Mouse (Mus musculus) yolk sac, embryonic 10.5 days (tissue): ENCODE results near the gene Sf3a1.

Experiments used
- DNase-seq: peaks from one replicate; pipeline ENCODE4 v3.0.0-alpha.2; 2017; ENCODE audit warnings: low spot score

Gene Sf3a1

DNA sequence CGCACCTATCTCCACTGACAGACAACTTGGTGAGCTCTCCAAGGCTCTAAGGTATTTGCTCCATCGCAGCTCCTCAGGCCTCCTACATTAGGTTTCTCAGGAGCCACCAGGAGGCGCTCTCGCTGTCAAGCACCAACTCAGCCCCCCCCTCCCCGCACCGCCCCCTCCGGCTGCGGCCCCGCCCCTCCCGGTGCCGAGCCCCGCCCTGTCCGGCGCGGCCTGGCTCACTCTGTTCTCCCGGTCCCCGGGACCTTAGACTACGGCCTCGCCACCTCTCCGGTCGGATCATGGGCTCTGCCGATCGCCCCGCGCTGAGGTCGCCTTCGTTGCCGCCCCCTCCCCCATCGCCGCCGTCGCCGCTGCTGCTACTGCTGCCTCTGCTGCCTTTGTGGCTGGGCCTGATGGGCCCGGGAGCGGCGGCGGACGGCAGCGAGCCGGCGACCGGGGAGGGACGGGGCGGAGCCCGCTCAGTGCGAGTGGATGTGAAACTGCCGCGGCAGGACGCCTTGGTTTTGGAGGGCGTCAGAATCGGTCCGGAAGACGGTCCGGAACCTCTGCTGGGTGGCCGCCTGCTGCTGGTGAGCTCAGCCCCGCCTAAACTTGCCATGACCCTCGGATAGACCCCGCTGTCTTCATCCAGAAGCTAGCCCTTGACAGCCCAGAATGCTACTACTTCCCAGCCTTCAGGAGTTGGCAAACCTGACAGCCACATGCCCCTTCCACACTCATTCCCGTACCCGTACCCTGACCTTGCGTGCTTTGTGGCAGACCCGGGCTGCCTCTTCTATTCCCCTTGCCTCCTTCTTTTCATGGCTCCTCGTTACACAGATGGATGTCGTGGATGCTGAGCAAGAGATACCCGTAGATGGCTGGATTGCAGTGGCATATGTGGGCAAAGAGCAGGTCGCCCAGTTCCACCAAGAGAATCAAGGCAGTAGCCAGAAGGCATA is 24.9 kb upstream of the Sf3a1 start, which contains the start of gene Rnf215:
Gene Rnf215, plus strand, starts transcription at position 217 of the 950 bp plus-strand sequence.
- peak; percentile 92 for DNase-seq

DNA sequence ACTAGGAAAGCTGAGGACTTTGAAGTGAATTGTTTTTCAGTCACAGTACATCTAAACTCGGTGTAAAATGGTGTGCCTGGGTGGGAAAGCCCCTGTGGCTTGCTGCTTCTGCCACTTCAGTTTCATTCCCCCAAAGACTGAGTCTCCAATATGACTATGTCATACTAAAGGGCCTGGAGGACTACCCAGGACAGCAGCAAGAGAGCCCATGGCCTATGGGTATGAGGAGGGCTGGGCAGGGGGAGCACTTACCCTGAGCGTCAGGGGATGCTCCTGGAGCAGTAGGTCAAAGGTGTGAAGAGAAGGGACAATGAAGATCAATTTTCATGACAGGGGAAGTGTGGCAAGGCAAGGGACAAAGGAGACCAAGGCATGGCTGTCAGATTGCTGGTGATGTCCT is 21.2 kb upstream of the Sf3a1 start:
- no peak for DNase-seq

DNA sequence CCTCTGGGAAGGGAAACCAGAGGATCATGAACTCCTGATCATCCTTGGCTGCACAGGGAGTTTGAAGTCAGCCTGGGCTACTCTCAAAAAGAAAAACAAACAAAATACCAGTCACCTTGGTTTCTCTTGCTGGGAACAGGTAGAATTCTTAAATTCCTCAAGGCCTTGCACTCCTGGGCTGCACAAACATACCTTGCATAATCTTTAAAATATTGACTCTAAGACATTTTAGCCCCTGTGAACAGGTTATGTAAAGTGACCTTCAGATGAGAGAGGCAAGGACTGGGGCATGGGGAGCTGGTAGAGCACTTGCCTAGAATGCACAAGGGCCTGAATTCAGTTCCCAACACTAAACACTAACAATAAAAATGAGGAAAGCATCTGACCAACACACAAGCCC is 18.6 kb upstream of the Sf3a1 start:
- no peak for DNase-seq

DNA sequence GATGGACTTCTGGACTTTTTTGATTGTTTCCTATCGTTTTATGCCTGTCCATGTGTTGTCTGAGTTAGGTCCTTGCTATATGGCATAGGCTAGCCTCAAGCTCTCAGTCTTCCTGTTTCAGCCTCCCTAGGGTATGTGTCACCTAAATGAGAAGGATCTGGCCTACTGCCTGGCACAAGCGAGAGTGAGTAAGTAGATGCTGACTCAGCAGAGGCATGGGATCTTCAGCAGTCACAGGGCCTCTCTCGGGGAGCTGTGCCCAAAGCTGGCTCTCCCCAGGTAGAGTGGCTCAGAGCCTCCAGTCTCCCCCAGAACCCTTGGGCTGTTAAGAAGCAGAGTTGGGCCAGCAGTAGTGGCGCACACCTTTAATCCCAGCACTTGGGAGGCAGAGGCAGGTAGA is 17.8 kb upstream of the Sf3a1 start:
- DNase-seq: no peak

DNA sequence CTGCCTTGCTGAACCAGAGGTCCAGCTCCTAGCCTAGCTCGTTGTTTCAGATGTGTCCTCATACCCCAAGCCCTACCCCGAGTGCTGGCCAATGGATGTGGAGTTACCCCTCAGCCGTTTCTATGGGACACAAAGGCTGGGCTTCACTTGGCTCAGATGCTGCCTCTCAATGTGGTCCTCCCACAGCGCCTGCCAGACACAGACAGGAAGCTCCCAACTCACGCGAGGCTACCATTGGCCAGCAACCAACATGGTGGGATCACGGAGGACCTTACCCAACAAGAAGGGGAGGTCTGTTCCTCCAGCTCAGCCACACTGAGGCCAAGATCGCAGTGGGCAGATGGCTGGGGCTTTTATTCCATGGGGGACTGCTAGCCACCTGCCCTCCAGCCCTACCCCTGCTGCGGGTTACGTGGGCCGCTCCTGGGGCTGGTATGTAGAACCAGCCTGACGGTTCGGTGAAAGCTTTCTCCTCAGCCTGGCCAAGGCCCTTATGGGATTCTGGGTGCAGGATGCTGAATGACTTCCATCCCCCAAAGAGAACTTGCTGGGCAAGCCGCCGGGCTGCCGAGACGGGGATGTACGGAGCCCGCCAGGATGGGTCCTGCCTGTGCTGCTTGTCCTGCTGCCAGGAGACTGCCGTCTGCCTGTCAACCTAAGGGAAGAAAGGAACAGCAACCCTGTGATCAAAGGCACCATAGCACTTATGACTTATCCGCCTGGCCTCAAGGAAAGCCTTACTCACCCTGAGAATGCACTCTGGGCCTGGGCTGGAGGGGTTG is 16.7 kb upstream of the Sf3a1 start:
- DNase-seq: no peak

DNA sequence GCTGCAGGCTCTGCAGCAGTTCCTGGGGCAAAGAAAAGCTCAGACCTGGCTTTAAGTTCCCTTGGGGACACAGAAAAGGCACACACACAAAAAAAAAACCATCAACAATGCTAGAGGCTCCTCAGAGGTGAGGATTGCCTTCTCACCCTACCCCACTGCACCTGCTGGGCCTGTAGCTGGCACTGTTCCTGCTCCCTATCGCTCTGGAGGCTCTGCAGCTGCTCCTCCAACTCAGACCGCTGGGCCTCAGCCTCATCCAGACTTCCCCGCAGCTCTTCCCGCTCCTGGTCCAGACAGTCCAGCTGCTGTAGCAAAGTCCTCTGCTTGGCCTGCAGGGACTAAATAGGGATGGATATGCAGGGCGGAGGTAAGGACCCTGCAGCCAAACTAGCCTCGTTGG is 13.8 kb upstream of the Sf3a1 start:
- no peak for DNase-seq

DNA sequence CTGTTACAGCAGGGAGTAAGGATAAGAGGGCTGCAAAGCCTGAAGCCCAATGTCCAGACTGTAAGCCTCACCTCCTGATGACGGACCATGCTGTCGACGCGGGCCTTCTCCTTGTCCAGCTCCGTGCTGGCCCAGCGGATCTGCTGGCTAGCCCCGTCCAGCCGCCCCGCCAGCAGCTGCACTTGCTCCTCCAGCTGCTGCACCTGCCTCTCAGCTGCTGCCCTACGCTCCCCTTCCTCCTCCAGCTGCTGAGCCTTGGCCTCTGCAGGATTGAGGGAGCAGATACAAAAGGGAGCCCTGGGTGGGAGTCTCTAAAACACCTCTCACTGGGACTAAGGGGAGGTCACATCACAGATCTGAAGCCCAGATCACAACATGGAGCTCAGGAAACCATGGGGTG is 13.1 kb upstream of the Sf3a1 start:
- no peak for DNase-seq

DNA sequence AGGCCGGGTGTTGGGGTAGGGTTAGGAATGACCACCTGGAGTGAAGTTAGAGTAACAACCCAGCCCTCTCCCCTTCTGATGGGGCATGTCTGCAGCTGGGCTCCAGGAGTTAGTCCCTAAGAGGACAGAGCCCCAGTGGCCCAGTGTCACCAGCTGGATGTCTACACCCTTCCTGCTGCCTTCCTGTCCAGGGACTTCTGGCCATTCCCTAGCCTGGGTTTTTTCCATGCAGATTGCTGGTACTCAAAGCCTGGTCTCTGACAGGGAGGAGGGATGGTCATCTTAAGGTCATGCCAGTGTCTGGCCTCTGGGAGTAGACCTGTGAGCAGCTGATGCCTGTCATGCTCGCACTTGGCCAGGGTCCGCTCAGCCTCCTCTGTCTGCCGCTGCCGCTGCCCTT is 12.0 kb upstream of the Sf3a1 start:
- no peak for DNase-seq

DNA sequence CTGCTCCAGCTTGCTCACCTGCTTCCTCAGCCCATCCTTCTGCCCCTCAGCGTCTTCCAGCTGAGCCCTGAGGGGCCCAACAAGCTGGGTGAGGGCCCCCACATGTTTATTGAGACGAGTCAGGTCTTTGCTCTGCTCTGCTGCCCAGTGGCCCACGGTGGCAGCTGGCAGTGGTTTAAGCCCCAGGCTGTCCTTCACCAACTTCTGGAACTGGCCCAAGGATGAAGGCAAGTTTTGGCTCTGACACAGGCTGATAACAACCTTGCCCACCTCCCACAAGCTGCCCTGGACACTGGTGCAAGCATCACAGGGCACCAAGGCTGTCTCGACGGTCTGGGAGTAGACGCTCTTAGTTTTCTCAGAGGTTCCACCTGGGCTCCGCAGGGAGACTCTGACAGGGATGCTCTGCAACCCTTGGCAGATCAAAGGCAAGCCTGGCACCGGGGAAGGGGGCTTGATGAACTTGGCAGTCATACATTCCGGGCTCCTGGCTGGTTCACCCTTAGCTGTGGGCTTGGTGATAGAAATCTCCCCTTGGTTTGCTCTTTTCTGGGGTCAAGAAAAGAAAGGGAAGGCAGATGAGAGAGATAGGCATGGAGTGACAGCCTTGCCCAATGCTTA is 11.5 kb upstream of the Sf3a1 start:
- no peak for DNase-seq

DNA sequence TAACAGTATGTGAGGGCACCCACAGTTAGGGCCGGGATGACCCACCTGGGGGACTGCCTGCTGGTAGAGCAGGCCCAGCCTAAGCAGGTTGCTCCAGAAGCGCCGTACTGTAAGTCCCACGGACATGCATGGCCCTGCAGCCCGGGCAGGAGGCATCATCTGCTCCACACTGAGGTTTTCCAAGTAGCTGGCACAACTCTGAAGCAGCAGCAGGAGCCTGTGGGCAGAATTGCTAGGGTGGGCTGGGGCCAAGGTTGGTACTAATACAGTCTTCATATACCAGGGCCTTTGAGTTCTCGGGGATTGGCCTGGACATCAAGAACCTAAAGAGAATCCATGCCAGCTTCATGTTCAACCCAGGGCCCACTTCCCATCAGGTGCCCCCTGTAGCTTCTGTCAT is 10.3 kb upstream of the Sf3a1 start:
- DNase-seq: no peak

DNA sequence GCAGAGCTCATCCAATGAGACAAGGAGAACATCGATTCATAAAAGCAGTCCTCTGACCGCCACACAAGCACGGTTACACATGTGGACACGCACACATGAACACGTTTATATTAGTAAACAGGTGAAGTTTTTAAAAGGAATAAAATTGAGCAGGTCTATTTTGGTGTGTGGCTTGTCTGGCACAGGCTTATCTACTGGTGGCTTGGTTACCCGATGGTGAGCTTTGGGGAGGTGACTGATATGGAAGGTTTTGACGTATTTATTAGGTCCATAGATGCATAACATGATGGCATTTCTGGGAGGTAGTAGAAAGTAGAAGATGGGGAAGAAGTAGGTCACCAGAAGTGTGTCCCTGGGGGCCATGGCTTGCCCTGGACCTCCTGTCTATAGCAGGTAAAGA is 6.5 kb upstream of the Sf3a1 start:
- no peak for DNase-seq

DNA sequence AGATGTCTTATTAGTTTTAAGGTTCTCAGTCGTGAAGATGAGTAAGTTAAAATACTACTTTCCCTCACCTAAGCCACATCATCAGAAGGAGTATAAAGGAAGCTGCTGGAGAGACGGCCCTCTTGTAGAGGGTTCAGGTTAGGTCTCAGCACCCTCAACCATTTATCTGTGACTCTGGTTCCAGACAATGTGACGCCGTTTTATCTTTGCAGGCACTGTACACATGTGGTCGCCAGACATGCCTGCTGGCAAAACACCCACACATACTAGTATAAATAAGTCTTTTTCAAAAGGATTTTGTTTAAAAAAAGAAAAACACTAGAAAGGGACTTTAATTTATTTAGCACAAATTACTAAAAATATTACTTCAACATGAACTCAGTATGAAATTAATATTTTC is 4.5 kb upstream of the Sf3a1 start:
- no peak for DNase-seq

DNA sequence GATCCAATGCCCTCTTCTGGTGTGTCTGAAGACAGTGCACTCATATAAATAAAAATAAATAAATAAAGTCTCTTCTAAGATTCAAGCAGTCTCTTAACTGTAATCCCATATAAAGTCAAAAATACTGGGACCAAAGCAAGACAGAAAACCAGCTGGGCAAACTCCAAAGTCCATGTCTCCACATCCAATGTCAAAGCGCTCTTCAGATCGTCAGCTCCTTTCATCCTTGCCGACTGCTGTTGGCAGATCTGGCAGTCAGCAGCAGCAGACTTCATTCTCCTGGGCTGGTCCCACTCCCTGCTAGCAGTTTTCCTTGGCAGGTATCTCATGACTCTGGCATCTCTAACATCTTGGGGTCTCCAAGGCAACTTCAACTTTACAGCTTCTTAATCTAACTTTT is 1.5 kb upstream of the Sf3a1 start:
- DNase-seq: no peak

DNA sequence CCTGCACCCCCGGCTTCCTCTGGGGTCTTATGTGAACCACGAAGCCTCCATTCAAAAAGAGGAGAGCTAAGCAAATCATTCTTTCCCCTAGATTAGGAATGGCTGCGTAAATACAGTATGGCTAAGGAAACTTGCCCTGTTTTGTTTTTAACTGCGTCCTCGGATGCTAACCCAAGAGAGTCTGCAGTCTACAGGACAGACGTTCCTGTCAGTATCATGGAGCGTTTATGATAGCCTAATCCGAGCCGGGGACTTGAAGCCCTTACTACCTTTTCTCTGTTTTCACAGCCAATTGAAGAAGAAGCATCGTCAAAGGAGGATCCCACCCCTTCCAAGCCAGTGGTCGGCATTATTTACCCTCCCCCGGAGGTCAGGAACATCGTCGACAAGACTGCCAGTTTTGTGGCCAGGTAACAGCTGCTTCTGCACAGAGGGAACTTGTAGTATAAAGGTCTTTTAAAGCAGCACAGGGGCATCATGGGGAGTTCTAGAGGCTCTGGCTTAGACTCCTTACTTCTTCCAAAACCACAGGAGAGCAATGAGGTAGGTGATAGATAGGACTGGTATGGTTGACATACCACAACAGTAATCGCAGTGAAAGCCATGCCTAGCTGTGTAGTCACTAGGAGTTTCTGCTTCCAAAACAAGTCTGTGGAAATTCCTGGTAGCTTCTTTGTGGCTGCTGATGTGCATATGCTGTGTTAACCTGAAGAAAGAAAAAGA is 769 bp downstream of the Sf3a1 start:
- DNase-seq: no peak

DNA sequence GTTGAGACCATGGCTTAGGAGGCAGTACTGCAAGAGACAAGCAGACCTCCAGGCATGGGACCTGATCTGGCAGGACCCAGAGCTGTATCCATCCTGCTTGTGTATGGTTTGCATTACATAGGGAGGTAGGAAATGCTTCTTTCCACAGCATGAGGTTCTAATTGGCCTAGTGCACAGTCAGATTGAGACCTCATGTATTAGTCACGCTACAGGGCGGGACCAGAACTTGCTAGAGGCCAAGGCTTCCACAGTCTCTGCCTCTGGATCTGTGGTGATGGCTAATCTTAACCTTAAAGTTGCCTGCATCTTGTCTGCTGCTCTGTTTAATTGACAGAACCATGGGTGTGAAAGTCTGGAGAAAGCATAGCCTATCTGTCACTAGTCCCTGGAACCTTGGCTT is 4.6 kb downstream of the Sf3a1 start:
- no peak for DNase-seq

DNA sequence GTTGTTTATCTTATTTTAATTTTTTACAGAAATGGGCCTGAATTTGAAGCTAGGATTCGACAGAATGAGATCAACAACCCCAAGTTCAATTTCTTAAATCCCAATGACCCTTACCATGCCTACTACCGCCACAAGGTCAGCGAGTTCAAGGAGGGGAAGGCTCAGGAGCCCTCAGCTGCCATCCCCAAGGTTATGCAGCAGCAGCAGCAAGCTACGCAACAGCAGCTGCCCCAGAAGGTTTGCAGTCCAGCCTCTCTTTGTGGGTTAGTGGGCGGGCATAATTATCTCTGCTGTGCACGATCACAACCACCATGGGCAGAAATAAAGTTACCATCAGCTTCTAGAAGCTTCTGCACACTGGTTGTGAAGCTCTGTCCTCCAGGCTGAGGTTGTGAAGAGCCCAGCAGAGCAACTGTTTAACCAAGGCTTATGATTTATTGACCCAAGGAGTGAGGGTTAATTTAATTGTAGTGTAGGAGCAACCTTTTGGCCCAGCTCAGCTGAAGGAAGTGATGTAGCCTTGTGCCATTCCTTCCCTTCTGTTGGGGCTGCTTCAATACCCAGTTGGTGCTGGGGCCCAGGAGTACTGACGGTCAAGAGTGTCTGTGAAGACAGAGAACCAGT is 6.4 kb downstream of the Sf3a1 start:
- no peak for DNase-seq

DNA sequence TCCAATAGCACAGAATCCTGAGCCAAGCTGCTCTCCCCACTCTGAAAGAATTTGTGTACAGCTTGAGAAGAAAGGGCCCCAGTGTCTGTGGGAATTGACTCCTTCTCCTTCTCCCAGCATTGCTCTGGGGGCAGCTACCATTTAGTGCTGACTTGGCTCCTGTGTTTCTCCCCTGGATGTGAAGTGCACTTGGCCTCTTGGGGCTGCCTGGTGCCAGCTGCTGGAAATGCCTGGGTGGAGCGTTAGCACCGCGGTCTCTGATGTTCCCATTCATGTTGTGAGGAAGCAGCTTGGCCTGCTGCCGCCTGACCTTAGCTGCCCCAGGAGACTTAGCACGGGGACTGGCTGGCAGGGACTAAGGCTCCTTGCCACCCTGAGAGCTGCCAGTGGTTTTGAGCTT is 14.4 kb downstream of the Sf3a1 start:
- no peak for DNase-seq

DNA sequence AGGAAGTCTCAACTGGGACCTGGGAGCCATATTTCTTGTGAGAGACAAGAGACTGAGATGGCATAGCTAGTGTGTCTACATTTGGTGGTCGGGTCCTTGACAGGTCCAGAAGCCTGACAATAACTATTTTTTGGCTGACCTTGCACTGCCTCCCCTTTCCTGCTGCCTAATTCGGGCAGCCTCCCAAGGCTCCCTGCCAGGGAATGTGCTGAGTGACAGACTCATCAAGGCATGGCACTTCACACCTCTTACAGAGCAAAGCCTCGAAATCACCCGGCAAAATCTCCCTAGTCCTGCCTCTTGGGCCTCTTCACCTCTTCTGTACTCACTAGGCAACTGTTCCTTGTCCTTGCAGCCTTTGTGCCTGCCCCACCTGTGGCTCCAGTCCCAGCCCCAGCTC is 17.6 kb downstream of the Sf3a1 start:
- no peak for DNase-seq

DNA sequence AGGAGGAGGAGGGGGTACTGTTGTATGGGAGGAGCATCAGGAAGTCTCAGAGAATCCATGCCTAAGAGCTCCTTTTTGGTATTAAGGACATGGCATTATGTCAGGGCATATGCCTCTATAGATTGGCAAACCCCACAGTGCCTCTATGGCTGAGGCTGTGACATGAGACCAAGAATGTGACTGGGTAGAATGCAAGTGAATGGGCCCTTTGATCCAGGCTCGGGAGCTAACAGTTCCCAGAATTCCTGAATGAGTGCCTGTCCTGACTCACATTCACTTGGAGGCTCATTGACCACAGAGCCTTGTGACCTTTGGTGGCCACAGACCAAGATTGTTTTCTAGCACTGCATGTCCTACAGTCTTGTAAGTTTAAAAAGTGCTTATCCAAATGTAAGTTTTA is 21.9 kb downstream of the Sf3a1 start:
- no peak for DNase-seq

DNA sequence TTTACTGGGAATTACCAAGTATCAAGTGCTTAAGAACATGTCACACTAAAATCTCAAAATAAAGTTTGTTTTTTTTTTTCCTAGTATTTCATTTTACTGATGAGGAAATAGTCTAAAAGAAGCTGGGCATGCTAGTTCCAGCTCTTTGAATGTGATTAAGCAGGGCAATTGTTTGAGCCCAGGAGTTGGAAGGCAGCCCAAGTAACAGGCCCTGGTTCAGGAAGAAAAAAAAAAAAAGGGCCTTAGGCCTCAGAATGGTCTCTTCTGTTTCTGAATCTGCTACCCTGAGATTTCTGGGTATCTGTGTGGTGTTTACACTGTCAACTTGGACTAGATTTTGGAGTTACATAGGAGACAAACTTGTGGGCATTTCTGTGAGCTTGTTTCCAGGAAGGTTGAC is 23.4 kb downstream of the Sf3a1 start:
- no peak for DNase-seq

DNA sequence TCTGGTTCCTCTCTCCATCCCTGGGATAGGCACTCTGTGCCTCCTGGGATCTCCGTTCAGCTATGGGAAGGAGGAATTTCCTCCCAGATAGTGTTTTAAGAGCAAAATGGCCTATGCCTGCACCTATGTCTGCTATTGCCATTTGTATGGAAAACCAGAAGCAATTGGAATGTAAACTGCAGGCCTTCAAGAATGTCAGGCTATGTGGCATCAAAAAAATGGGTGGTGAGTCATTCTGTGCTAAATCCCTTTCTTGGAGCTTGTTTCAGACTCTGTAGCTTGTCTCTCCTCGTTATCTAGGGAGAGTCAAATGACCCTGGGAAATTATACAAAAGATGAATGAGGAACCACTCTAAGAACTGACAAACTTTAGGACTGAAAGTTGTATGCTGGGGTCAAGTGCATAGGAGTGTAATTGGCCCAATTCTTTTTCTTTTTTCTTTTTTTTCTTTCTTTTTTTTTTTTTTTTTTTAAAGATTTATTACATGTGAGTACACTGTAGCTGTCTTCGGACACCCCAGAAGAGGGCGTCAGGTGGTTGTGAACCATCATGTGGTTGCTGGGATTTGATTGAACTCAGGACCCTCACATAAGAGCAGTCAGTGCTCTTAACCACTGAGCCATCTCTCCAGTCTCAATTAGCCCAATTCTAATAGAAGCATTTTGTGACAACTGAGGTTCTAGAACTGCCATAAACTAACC is 24.3 kb downstream of the Sf3a1 start:
- DNase-seq: no peak
